Comparison of ENCODE assay signal across 7 mouse cellular contexts in the genomic region with DNA sequence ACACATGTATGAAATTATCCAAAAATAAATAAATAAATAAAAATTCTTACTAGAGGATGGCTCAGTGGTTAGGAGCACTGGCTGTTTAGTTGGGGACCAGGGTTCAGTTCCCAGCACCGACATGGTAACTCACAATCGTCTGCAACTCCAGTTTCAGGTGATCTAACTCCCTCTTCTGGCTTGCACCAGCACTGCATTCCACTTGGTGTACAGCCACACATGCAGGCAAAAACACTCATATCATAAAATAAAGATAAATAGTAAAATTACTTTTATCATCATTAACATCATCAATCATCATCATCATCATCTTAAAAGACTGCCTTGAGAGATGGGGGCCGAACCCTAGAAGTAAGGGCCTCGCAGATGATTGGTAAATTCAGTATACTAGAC. TPM values are rescaled to one million over a fixed set of nuclear protein-coding genes. Genes with fewer than 3 reads are reported as not detected.
DNase-seq lines count a peak whose midpoint lies in the region; ATAC-seq and TF ChIP-seq lines count a peak whose summit lies in the region.

No protein-coding gene starts in this region.

- no peak for TF ChIP-seq POLR2A in limb, embryonic 14.5 days (IDR thresholded peaks at IDR 0.05; ENCODE audit: borderline replicate concordance, extremely low read depth, insufficient read depth, insufficient read length)

- peak overlapping the region; percentile 43 for H3K4me2 ChIP-seq in forebrain, embryonic 16.5 days (ENCODE audit: low read length)
- H3K4me2 ChIP-seq in limb, embryonic 14.5 days (replicated peaks; ENCODE audit: low read depth, low read length, severe bottlenecking) = peak overlapping the region; percentile 62
- H3K4me2 ChIP-seq in stomach, postnatal 0 days (replicated peaks; ENCODE audit: low read depth) = peak overlapping the region; percentile 17; the same call in 1 of the 2 replicates

- H3K27ac ChIP-seq in forebrain, embryonic 16.5 days (ENCODE audit: low read length) = no peak overlapping the region
- H3K27ac ChIP-seq in limb, embryonic 14.5 days (replicated peaks; ENCODE audit: low read depth, low read length) = no peak overlapping the region
- H3K27ac ChIP-seq in stomach, postnatal 0 days (replicated peaks) = no peak overlapping the region

- no peaks in the 10 kb centered on the region for H3K27me3 ChIP-seq in megakaryocyte, embryonic 14.5 days (replicated peaks)
- no peaks in the 10 kb centered on the region for H3K27me3 ChIP-seq in forebrain, embryonic 16.5 days (replicated peaks; ENCODE audit: control insufficient read depth, insufficient read depth, low read length)
- no peaks in the 10 kb centered on the region for H3K27me3 ChIP-seq in limb, embryonic 14.5 days (ENCODE audit: control insufficient read depth, insufficient read depth, low read length)
- H3K27me3 ChIP-seq in stomach, postnatal 0 days (ENCODE audit: control insufficient read depth, insufficient read depth, low read length) = no peaks in the 10 kb centered on the region

- H3K4me1 ChIP-seq in megakaryocyte, embryonic 14.5 days = peaks cover 38% of the 10 kb centered on the region
- peaks cover 8% of the 10 kb centered on the region for H3K4me1 ChIP-seq in forebrain, embryonic 16.5 days (replicated peaks; ENCODE audit: control insufficient read depth, insufficient read depth, low read length)
- H3K4me1 ChIP-seq in limb, embryonic 14.5 days (ENCODE audit: control insufficient read depth, insufficient read depth, low read length) = peaks cover 9% of the 10 kb centered on the region
- H3K4me1 ChIP-seq in stomach, postnatal 0 days (replicated peaks; ENCODE audit: control insufficient read depth, insufficient read depth) = 0 out of 2 replicates have a peak, but pooled peaks cover 3% of the 10 kb centered on the region

- ATAC-seq in megakaryocyte, adult 5-6 weeks (ENCODE audit: poor library complexity, severe bottlenecking) = no peak
- ATAC-seq in forebrain, embryonic 16.5 days = no peak; the same call in 1 of the 2 replicates
- no peak for ATAC-seq in limb, embryonic 14.5 days (ENCODE audit: low FRiP score, low read depth)
- ATAC-seq in stomach, postnatal 0 days (ENCODE audit: low FRiP score, low TSS enrichment) = peak; percentile 18; the same call in 1 of the 2 replicates
- no peak for ATAC-seq in inflammation-experienced regulatory T-cells, adult 6 months

- H3K9ac ChIP-seq in forebrain, embryonic 16.5 days (replicated peaks; ENCODE audit: low read depth, low read length) = 0 out of 2 replicates have a peak overlapping the region, but pooled peaks have one; percentile 17
- H3K9ac ChIP-seq in limb, embryonic 14.5 days (ENCODE audit: low read depth, low read length, severe bottlenecking) = no peak overlapping the region
- H3K9ac ChIP-seq in stomach, postnatal 0 days (ENCODE audit: low read length) = no peak overlapping the region

- peaks cover 24% of the 10 kb centered on the region for H3K36me3 ChIP-seq in megakaryocyte, embryonic 14.5 days (replicated peaks; ENCODE audit: low read length)
- no peaks in the 10 kb centered on the region for H3K36me3 ChIP-seq in forebrain, embryonic 16.5 days (ENCODE audit: control insufficient read depth, insufficient read depth)
- H3K36me3 ChIP-seq in limb, embryonic 14.5 days (ENCODE audit: control insufficient read depth, insufficient read depth, low read length) = peaks cover 9% of the 10 kb centered on the region
- no peaks in the 10 kb centered on the region for H3K36me3 ChIP-seq in stomach, postnatal 0 days (ENCODE audit: control insufficient read depth, insufficient read depth, low read length)

- peak; percentile 20; the same call in 1 of the 2 replicates for TF ChIP-seq CTCF in stomach, postnatal 0 days (IDR thresholded peaks at IDR 0.05; ENCODE audit: low read depth)

- WGBS in forebrain, embryonic 16.5 days = 65% methylated on average over 4 of the region's 4 CpGs
- WGBS in limb, embryonic 14.5 days = 63% methylated on average over 4 of the region's 4 CpGs
- WGBS in stomach, postnatal 0 days = 67% methylated on average over 4 of the region's 4 CpGs

- DNase-seq in limb, embryonic 14.5 days (ENCODE audit: low spot score) = no peak
- DNase-seq in stomach, postnatal 0 days (ENCODE audit: low spot score) = no peak
- DNase-seq in adrenal gland, postnatal 36 days = no peak

- no peak for TF ChIP-seq EP300 in stomach, postnatal 0 days (optimal IDR thresholded peaks at IDR 0.05)

- peak overlapping the region; percentile 97 for H3K4me3 ChIP-seq in megakaryocyte, embryonic 14.5 days (replicated peaks)
- H3K4me3 ChIP-seq in forebrain, embryonic 16.5 days (replicated peaks; ENCODE audit: low read length) = peak overlapping the region; percentile 76
- H3K4me3 ChIP-seq in limb, embryonic 14.5 days (replicated peaks; ENCODE audit: low read length) = peak overlapping the region; percentile 82
- peak overlapping the region; percentile 87; the same call in 1 of the 2 replicates for H3K4me3 ChIP-seq in stomach, postnatal 0 days (ENCODE audit: low read depth, low read length)

- H3K9me3 ChIP-seq in megakaryocyte, embryonic 14.5 days = 0 out of 2 replicates have a peak, but pooled peaks cover 3% of the 10 kb centered on the region
- H3K9me3 ChIP-seq in forebrain, embryonic 16.5 days (ENCODE audit: control insufficient read depth, low read length) = no peaks in the 10 kb centered on the region
- no peaks in the 10 kb centered on the region for H3K9me3 ChIP-seq in limb, embryonic 14.5 days (ENCODE audit: control insufficient read depth, low read length)
- no peaks in the 10 kb centered on the region for H3K9me3 ChIP-seq in stomach, postnatal 0 days (ENCODE audit: control insufficient read depth, low read length)

RNA-seq across cellular contexts. Expression of gene Mkrn2, which starts 0.4 kb away (rescaled TPM):
- polyA plus RNA-seq in megakaryocyte, embryonic 14.5 days (2012; ENCODE audit: insufficient read depth, low replicate concordance) = 3.1 and 4.1 TPM in 2 replicates
- 5.4 and 8.7 TPM in 2 replicates for total RNA-seq in megakaryocyte, adult 5-6 weeks (2015)
- total RNA-seq in megakaryocyte, adult 5-6 weeks (2017) = 22.7 and 22.8 TPM in 2 replicates
- polyA plus RNA-seq in forebrain, embryonic 16.5 days (2015; fragmentation: Nextera tagmentation; extraction: Ambion mirVana) = 42.7 and 45.6 TPM in 2 replicates
- polyA plus RNA-seq in limb, embryonic 14.5 days (2012; rRNA removed) = 28.9 and 40.7 TPM in 2 replicates
- 31.0 and 34.1 TPM in 2 replicates for polyA plus RNA-seq in limb, embryonic 14.5 days (2014; fragmentation: Nextera tagmentation; extraction: Ambion mirVana)
- 17.8 and 19.4 TPM in 2 replicates for polyA plus RNA-seq in stomach, postnatal 0 days (2015; fragmentation: Nextera tagmentation; extraction: Ambion mirVana)
- polyA plus RNA-seq in inflammation-experienced regulatory T-cells, adult 6 months (2017; shearing (Covaris generic)) = 10 to 100 TPM; 35.2 to 43.6 (median 37.2) TPM
- total RNA-seq in adrenal gland, postnatal 36 days (2021) = 10 to 100 TPM; 36.6 to 45.2 TPM

RNA-seq across cellular contexts. Expression of gene Mkrn2os, which starts 8.9 kb away (rescaled TPM):
- not detected in 2 replicates for polyA plus RNA-seq in megakaryocyte, embryonic 14.5 days (2012; ENCODE audit: insufficient read depth, low replicate concordance)
- not detected in 2 replicates for total RNA-seq in megakaryocyte, adult 5-6 weeks (2015)
- not detected in 2 replicates for total RNA-seq in megakaryocyte, adult 5-6 weeks (2017)
- 0.47 and 0.67 TPM in 2 replicates for polyA plus RNA-seq in forebrain, embryonic 16.5 days (2015; fragmentation: Nextera tagmentation; extraction: Ambion mirVana)
- polyA plus RNA-seq in limb, embryonic 14.5 days (2012; rRNA removed) = 0.05 TPM in 1 of 2 replicates, not detected in the other
- not detected in 2 replicates for polyA plus RNA-seq in limb, embryonic 14.5 days (2014; fragmentation: Nextera tagmentation; extraction: Ambion mirVana)
- 27.4 and 30.5 TPM in 2 replicates for polyA plus RNA-seq in stomach, postnatal 0 days (2015; fragmentation: Nextera tagmentation; extraction: Ambion mirVana)
- polyA plus RNA-seq in inflammation-experienced regulatory T-cells, adult 6 months (2017; shearing (Covaris generic)) = under 1 TPM in 2 of 3 experiments, not detected in 1; 0.48 to 0.52 TPM
- not detected for total RNA-seq in adrenal gland, postnatal 36 days (2021)

RNA-seq across cellular contexts. Expression of gene Tsen2, which starts 56.9 kb away (rescaled TPM):
- 3.2 and 5.5 TPM in 2 replicates for polyA plus RNA-seq in megakaryocyte, embryonic 14.5 days (2012; ENCODE audit: insufficient read depth, low replicate concordance)
- 2.9 and 3.0 TPM in 2 replicates for total RNA-seq in megakaryocyte, adult 5-6 weeks (2015)
- 3.4 and 8.7 TPM in 2 replicates for total RNA-seq in megakaryocyte, adult 5-6 weeks (2017)
- 42.8 and 44.2 TPM in 2 replicates for polyA plus RNA-seq in forebrain, embryonic 16.5 days (2015; fragmentation: Nextera tagmentation; extraction: Ambion mirVana)
- polyA plus RNA-seq in limb, embryonic 14.5 days (2012; rRNA removed) = 13.3 and 16.3 TPM in 2 replicates
- 26.1 and 27.8 TPM in 2 replicates for polyA plus RNA-seq in limb, embryonic 14.5 days (2014; fragmentation: Nextera tagmentation; extraction: Ambion mirVana)
- polyA plus RNA-seq in stomach, postnatal 0 days (2015; fragmentation: Nextera tagmentation; extraction: Ambion mirVana) = 10.0 and 11.1 TPM in 2 replicates
- polyA plus RNA-seq in inflammation-experienced regulatory T-cells, adult 6 months (2017; shearing (Covaris generic)) = 10 to 100 TPM in 2 of 3 experiments, 1 to 10 TPM in 1; 9.1 to 17.4 (median 14.2) TPM
- 10 to 100 TPM; 11.1 to 13.4 TPM for total RNA-seq in adrenal gland, postnatal 36 days (2021)

Comparison
In these comparisons a context has a peak if more than half of its experiments do, and no peak if none do; other contexts are left out.
1. RNA of gene Mkrn2os, which starts 8.9 kb away (polyA plus RNA-seq): 27.4 to 30.5 TPM in stomach, postnatal 0 days; 0.47 to 0.67 TPM in forebrain, embryonic 16.5 days, 0.48 to 0.52 TPM in inflammation-experienced regulatory T-cells, adult 6 months, 0.05 TPM in limb, embryonic 14.5 days and not detected in megakaryocyte, embryonic 14.5 days; every median in the first group is over 10 times any median in the second.
2. Peak in every context shown above with its lines, with median percentiles within 50 percentile points of each other: H3K4me3 ChIP-seq and H3K4me2 ChIP-seq.